Mouse (Mus musculus) neural tube, embryonic 15.5 days (tissue): ENCODE results near the gene Kat5. TPM values are rescaled to one million over a fixed set of nuclear protein-coding genes. Genes with fewer than 3 reads are reported as not detected.

ENCODE experiments used
- ATAC-seq: fragments of 200-750 bp; cut with Nextera tagmentation; 2 replicates; pipeline ENCODE4 v1.8.0; 2017; ENCODE audit warnings: mild to moderate bottlenecking, moderate TSS enrichment, moderate library complexity; ENCODE audit not compliant: low FRiP score
- H3K27ac ChIP-seq: fragments of 300-500 bp; sonication (generic); replicated peaks from 2 replicates; pipeline ENCODE4 v1.5.1; 2015; ENCODE audit warnings: mild to moderate bottlenecking, inconsistent platforms
- H3K27me3 ChIP-seq: fragments of 300-500 bp; sonication (generic); replicated peaks from 2 replicates; pipeline ENCODE4 v1.6.1; 2015; ENCODE audit warnings: inconsistent platforms
- H3K36me3 ChIP-seq: fragments of 300-500 bp; sonication (generic); 2 replicates; pipeline ENCODE4 v1.6.1; 2015; ENCODE audit warnings: inconsistent platforms
- H3K4me1 ChIP-seq: fragments of 300-500 bp; sonication (generic); 2 replicates; pipeline ENCODE4 v1.6.1; 2015; ENCODE audit warnings: inconsistent platforms
- H3K4me2 ChIP-seq: fragments of 300-500 bp; sonication (generic); 2 replicates; pipeline ENCODE4 v1.6.1; 2015; ENCODE audit warnings: inconsistent platforms, mild to moderate bottlenecking, moderate library complexity
- H3K4me3 ChIP-seq: fragments of 300-500 bp; sonication (generic); replicated peaks from 2 replicates; pipeline ENCODE4 v1.5.1; 2015; ENCODE audit warnings: mild to moderate bottlenecking, inconsistent platforms
- H3K9ac ChIP-seq: fragments of 300-500 bp; sonication (generic); replicated peaks from 2 replicates; pipeline ENCODE4 v1.6.1; 2015; ENCODE audit warnings: mild to moderate bottlenecking, inconsistent platforms
- H3K9me3 ChIP-seq: fragments of 300-500 bp; sonication (generic); replicated peaks from 2 replicates; pipeline ENCODE4 v1.6.1; 2016; ENCODE audit warnings: inconsistent platforms
- WGBS: fragments of 180-500 bp; shearing (Covaris S2); methylation state at CpG from one replicate; pipeline ENCODE4 v1.1.7; 2015; ENCODE audit warnings: mixed read lengths; 5-methylcytosine and 5-hydroxymethylcytosine counted together
- polyA plus RNA-seq: library from polyadenylated mRNA; unstranded; fragments of >200 nt; fragmentation: Nextera tagmentation; extraction: Ambion mirVana; gene quantifications from 2 replicates; pipeline ENCODE4 v1.2.1, GENCODE M21; 2015

Kat5 gene
- polyA plus RNA-seq, 1 experiment from 2014 or later = 66.2 TPM

GRCm38 (mm10) chr19:5599224-5599623 is 10.8 kb downstream of the Kat5 start:
- Histone ChIP-seq H3K4me2 (no peak overlapping the region), H3K4me3 (no peak overlapping the region), H3K9ac (no peak overlapping the region), H3K4me1 (peaks cover 30% of the 10 kb centered on the region), H3K27me3 (no peaks in the 10 kb centered on the region), H3K9me3 (no peaks in the 10 kb centered on the region), H3K27ac (no peak overlapping the region), H3K36me3 (peaks cover 13% of the 10 kb centered on the region)
- WGBS = 82% methylated on average over 4 of the region's 4 CpGs
- ATAC-seq = no peak

- WGBS = 91% methylated on average over 6 of the region's 6 CpGs
- Histone ChIP-seq H3K9me3 (no peaks in the 10 kb centered on the region), H3K9ac (no peak overlapping the region), H3K36me3 (no peaks in the 10 kb centered on the region), H3K27me3 (no peaks in the 10 kb centered on the region), H3K27ac (no peak overlapping the region), H3K4me1 (no peaks in the 10 kb centered on the region), H3K4me2 (no peak overlapping the region), H3K4me3 (no peak overlapping the region)
- no peak for ATAC-seq
Observed at GRCm38 (mm10) chr19:5591888-5592287, 18.1 kb downstream of the Kat5 start.

- Histone ChIP-seq H3K9ac (no peak overlapping the region), H3K36me3 (no peaks in the 10 kb centered on the region), H3K4me2 (no peak overlapping the region), H3K9me3 (no peaks in the 10 kb centered on the region), H3K27ac (no peak overlapping the region), H3K4me1 (no peaks in the 10 kb centered on the region), H3K4me3 (no peak overlapping the region), H3K27me3 (no peaks in the 10 kb centered on the region)
- 67% methylated on average over 9 of the region's 9 CpGs for WGBS
- no peak for ATAC-seq
Observed at GRCm38 (mm10) chr19:5589159-5589558, 20.9 kb downstream of the Kat5 start.

GRCm38 (mm10) chr19:5581995-5582394 is 28.0 kb downstream of the Kat5 start:
- Histone ChIP-seq H3K27ac (no peak overlapping the region), H3K27me3 (no peaks in the 10 kb centered on the region), H3K4me3 (no peak overlapping the region), H3K36me3 (no peaks in the 10 kb centered on the region), H3K4me1 (no peaks in the 10 kb centered on the region), H3K9ac (no peak overlapping the region), H3K4me2 (no peak overlapping the region), H3K9me3 (no peaks in the 10 kb centered on the region)
- ATAC-seq = no peak
- WGBS = 88% methylated on average over 2 of the region's 2 CpGs

GRCm38 (mm10) chr19:5580776-5581175 is 29.3 kb downstream of the Kat5 start:
- H3K27me3 ChIP-seq = no peaks in the 10 kb centered on the region
- H3K4me3 ChIP-seq = no peak overlapping the region
- no peaks in the 10 kb centered on the region for H3K36me3 ChIP-seq
- no peak overlapping the region for H3K4me2 ChIP-seq
- no peaks in the 10 kb centered on the region for H3K9me3 ChIP-seq
- H3K9ac ChIP-seq = no peak overlapping the region
- no peak overlapping the region for H3K27ac ChIP-seq
- WGBS = 90% methylated on average over 6 of the region's 6 CpGs
- H3K4me1 ChIP-seq = no peaks in the 10 kb centered on the region
- no peak for ATAC-seq

GRCm38 (mm10) chr19:5579971-5580370 is 30.1 kb downstream of the Kat5 start:
- H3K9ac ChIP-seq = no peak overlapping the region
- H3K36me3 ChIP-seq = no peaks in the 10 kb centered on the region
- H3K9me3 ChIP-seq = no peaks in the 10 kb centered on the region
- ATAC-seq = no peak
- H3K27me3 ChIP-seq = no peaks in the 10 kb centered on the region
- WGBS = 83% methylated on average over 4 of the region's 4 CpGs
- H3K27ac ChIP-seq = no peak overlapping the region
- H3K4me3 ChIP-seq = no peak overlapping the region
- H3K4me2 ChIP-seq = no peak overlapping the region
- H3K4me1 ChIP-seq = no peaks in the 10 kb centered on the region

- 90% methylated on average over 1 of the region's 1 CpGs for WGBS
- ATAC-seq = no peak
- H3K4me2 ChIP-seq = no peak overlapping the region
- H3K27me3 ChIP-seq = no peaks in the 10 kb centered on the region
- peaks cover 12% of the 10 kb centered on the region for H3K36me3 ChIP-seq
- 0 out of 2 replicates have a peak, but pooled peaks cover 3% of the 10 kb centered on the region for H3K4me1 ChIP-seq
- H3K27ac ChIP-seq = no peak overlapping the region
- no peaks in the 10 kb centered on the region for H3K9me3 ChIP-seq
- no peak overlapping the region for H3K9ac ChIP-seq
- no peak overlapping the region for H3K4me3 ChIP-seq
Observed at GRCm38 (mm10) chr19:5575336-5575735, 34.7 kb downstream of the Kat5 start.

- 84% methylated on average over 19 of the region's 19 CpGs for WGBS
- Histone ChIP-seq H3K4me3 (no peak overlapping the region), H3K9ac (no peak overlapping the region), H3K4me1 (peaks cover 17% of the 10 kb centered on the region), H3K4me2 (no peak overlapping the region), H3K27ac (no peak overlapping the region), H3K9me3 (no peaks in the 10 kb centered on the region), H3K36me3 (peaks cover 20% of the 10 kb centered on the region), H3K27me3 (peaks cover 5% of the 10 kb centered on the region; the same call in 1 of the 2 replicates)
- no peak for ATAC-seq
Observed at GRCm38 (mm10) chr19:5572331-5573125, 37.5 kb downstream of the Kat5 start.

- no peaks in the 10 kb centered on the region for H3K9me3 ChIP-seq
- no peak overlapping the region for H3K4me2 ChIP-seq
- 86% methylated on average over 5 of the region's 5 CpGs for WGBS
- no peak for ATAC-seq
- H3K27me3 ChIP-seq = peaks cover 5% of the 10 kb centered on the region; the same call in 1 of the 2 replicates
- peaks cover 22% of the 10 kb centered on the region for H3K4me1 ChIP-seq
- peaks cover 20% of the 10 kb centered on the region for H3K36me3 ChIP-seq
- H3K27ac ChIP-seq = no peak overlapping the region
- H3K4me3 ChIP-seq = no peak overlapping the region
- no peak overlapping the region for H3K9ac ChIP-seq
Observed at GRCm38 (mm10) chr19:5571831-5572230, 38.2 kb downstream of the Kat5 start.

GRCm38 (mm10) chr19:5570353-5571246 is 39.4 kb downstream of the Kat5 start:
- WGBS = 89% methylated on average over 32 of the region's 32 CpGs
- peaks cover 12% of the 10 kb centered on the region; the same call in 1 of the 2 replicates for H3K27me3 ChIP-seq
- no peak for ATAC-seq
- H3K4me2 ChIP-seq = no peak overlapping the region
- no peaks in the 10 kb centered on the region for H3K9me3 ChIP-seq
- no peak overlapping the region for H3K4me3 ChIP-seq
- peaks cover 27% of the 10 kb centered on the region for H3K4me1 ChIP-seq
- H3K9ac ChIP-seq = no peak overlapping the region
- H3K27ac ChIP-seq = no peak overlapping the region
- H3K36me3 ChIP-seq = peaks cover 20% of the 10 kb centered on the region

- H3K27ac ChIP-seq = no peak overlapping the region
- 89% methylated on average over 10 of the region's 10 CpGs for WGBS
- no peak overlapping the region for H3K4me3 ChIP-seq
- no peak overlapping the region for H3K9ac ChIP-seq
- no peak overlapping the region for H3K4me2 ChIP-seq
- ATAC-seq = no peak
- peaks cover 20% of the 10 kb centered on the region for H3K36me3 ChIP-seq
- H3K27me3 ChIP-seq = peaks cover 20% of the 10 kb centered on the region; the same call in 1 of the 2 replicates
- no peaks in the 10 kb centered on the region for H3K9me3 ChIP-seq
- H3K4me1 ChIP-seq = peaks cover 27% of the 10 kb centered on the region
Observed at GRCm38 (mm10) chr19:5569521-5569920, 40.5 kb downstream of the Kat5 start.
